Comparison of ENCODE assay signal across 9 mouse cellular contexts in the genomic region with DNA sequence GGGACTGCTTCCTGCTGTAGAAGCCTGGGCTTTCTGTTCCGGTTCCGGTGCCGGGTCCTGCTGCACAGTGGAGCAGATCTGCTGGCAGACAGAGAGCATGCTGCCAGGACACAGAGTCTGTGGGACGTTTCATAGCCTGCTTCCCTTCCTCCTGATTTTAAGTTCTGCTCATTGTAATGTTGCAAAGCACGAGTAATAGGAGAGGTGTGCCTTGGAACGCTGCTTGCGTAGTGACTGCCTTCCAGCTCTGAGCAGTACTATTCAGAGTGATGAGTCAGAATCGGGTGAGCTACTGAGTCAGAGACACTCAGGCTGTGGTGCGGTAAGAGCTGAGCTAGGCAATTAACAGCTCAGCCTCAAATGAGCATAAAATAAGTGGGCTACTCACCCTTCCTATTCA. TPM values are rescaled to one million over a fixed set of nuclear protein-coding genes. Genes with fewer than 3 reads are reported as not detected.
DNase-seq lines count a peak whose midpoint lies in the region; TF ChIP-seq lines count a peak whose summit lies in the region.
"Had no signal": no experiment of that assay in that cellular context is flagged by ENCODE, and none has a peak within 500 bp of the region (broad histone marks: within the 10 kb centered on the region; RNA-seq: fewer than 3 reads in every experiment).

No protein-coding gene starts in this region.

- peak; percentile 43 for DNase-seq in gastrocnemius, adult 2 months
- no peak for DNase-seq in gastrocnemius, adult 8-10 months (ENCODE audit: low spot score in 2 of 2)
- peak; percentile 92 for DNase-seq in 416B (ENCODE audit: low read depth)
- DNase-seq in left cerebral cortex, postnatal 25 days (ENCODE audit: low spot score in 2 of 2): peak; percentile 55 to 88
- no peak for DNase-seq in embryo, embryonic 10 days (ENCODE audit: low spot score)
- no peak for DNase-seq in midbrain, embryonic 10.5 days (ENCODE audit: low spot score)
- no peak for DNase-seq in cerebellum, postnatal 14 days

- TF ChIP-seq CTCF in gastrocnemius, adult 2 months (IDR thresholded peaks at IDR 0.05): no peak
- 0 out of 2 replicates have a peak, but pooled peaks have one; percentile 5 for TF ChIP-seq CTCF in bone marrow, adult 2 months (IDR thresholded peaks at IDR 0.05; ENCODE audit: control insufficient read depth, insufficient read depth, low read length)

- peak overlapping the region; percentile 68 for H3K27ac ChIP-seq in gastrocnemius, adult 2 months
- H3K27ac ChIP-seq in bone marrow, adult 2 months (ENCODE audit: control insufficient read depth, insufficient read depth, low read depth, low read length, poor library complexity): 0 out of 2 replicates have a peak overlapping the region, but pooled peaks have one; percentile 26
- H3K27ac ChIP-seq in midbrain, embryonic 10.5 days (replicated peaks): no peak overlapping the region
- H3K27ac ChIP-seq: heart, embryonic 13.5 days had no signal

- H3K4me3 ChIP-seq in gastrocnemius, adult 2 months: no peak overlapping the region; the same call in 1 of the 2 replicates
- no peak overlapping the region for H3K4me3 ChIP-seq in bone marrow, adult 2 months (replicated peaks; ENCODE audit: control insufficient read depth, low read depth, low read length)
- H3K4me3 ChIP-seq in midbrain, embryonic 10.5 days: no peak overlapping the region
- H3K4me3 ChIP-seq: heart, embryonic 13.5 days had no signal

- H3K36me3 ChIP-seq in midbrain, embryonic 10.5 days: 0 out of 2 replicates have a peak, but pooled peaks cover 3% of the 10 kb centered on the region

- H3K4me1 ChIP-seq in bone marrow, adult 2 months (ENCODE audit: control insufficient read depth, insufficient read depth, low read length): peaks cover 2% of the 10 kb centered on the region
- H3K4me1 ChIP-seq in midbrain, embryonic 10.5 days: peaks cover 11% of the 10 kb centered on the region; the same call in 1 of the 2 replicates

- intact Hi-C loops in gastrocnemius, adult 2 months (cut with DNase I): no loop called here
- intact Hi-C loops in left cerebral cortex, postnatal 25 days (cut with DNase I): no loop called here

- H3K27me3 ChIP-seq in midbrain, embryonic 10.5 days (ENCODE audit: low read depth, poor library complexity, severe bottlenecking): no peaks in the 10 kb centered on the region
- H3K27me3 ChIP-seq: heart, embryonic 13.5 days had no signal

- 54% methylated on average over 9 of the region's 9 CpGs for WGBS in bone marrow, adult 2 months
- 88% methylated on average over 9 of the region's 9 CpGs for WGBS in midbrain, embryonic 10.5 days

- no peak for TF ChIP-seq POLR2A in bone marrow, adult 2 months (IDR thresholded peaks at IDR 0.05; ENCODE audit: borderline replicate concordance, control insufficient read depth, low read depth, low read length)

- peaks cover 4% of the 10 kb centered on the region; the same call in 1 of the 2 replicates for H3K9me3 ChIP-seq in midbrain, embryonic 10.5 days (replicated peaks)

RNA-seq across cellular contexts. Expression of a gene that starts 26.9 kb away (rescaled TPM):
- 10 to 100 TPM; 16.7 to 31.6 TPM for total RNA-seq in gastrocnemius, adult 2 months (2021)
- 10 to 100 TPM; 13.8 to 19.7 (median 17.4) TPM for total RNA-seq in gastrocnemius, adult 8-10 months (2022)
- polyA plus RNA-seq in bone marrow, adult 2 months (2011; ENCODE audit: insufficient read depth, insufficient read length, low replicate concordance, missing spikeins): 2.1 and 7.1 TPM in 2 replicates
- total RNA-seq in left cerebral cortex, postnatal 25 days (2021): 100 to 1,000 TPM; 117 to 127 TPM
- polyA plus RNA-seq in midbrain, embryonic 10.5 days (2016; fragmentation: Nextera tagmentation; extraction: Ambion mirVana): 4.6 and 4.9 TPM in 2 replicates

RNA-seq across cellular contexts. Expression of a gene that starts 56.0 kb away (rescaled TPM):
- total RNA-seq in gastrocnemius, adult 2 months (2021): under 1 TPM; 0.18 to 0.36 TPM
- total RNA-seq in gastrocnemius, adult 8-10 months (2022): under 1 TPM in 3 of 4 experiments, not detected in 1; 0.18 to 0.83 (median 0.22) TPM
- 23.6 and 28.8 TPM in 2 replicates for polyA plus RNA-seq in bone marrow, adult 2 months (2011; ENCODE audit: insufficient read depth, insufficient read length, low replicate concordance, missing spikeins)
- 1 to 10 TPM; 1.1 to 1.3 TPM for total RNA-seq in left cerebral cortex, postnatal 25 days (2021)
- polyA plus RNA-seq in midbrain, embryonic 10.5 days (2016; fragmentation: Nextera tagmentation; extraction: Ambion mirVana): 102 and 106 TPM in 2 replicates

Comparison
In these comparisons a context has a peak if more than half of its experiments do, and no peak if none do; other contexts are left out.
1. DNase-seq: peak in gastrocnemius, adult 2 months (single experiment), 416B (single experiment) and left cerebral cortex, postnatal 25 days (2 of 2); none in gastrocnemius, adult 8-10 months (0 of 2), embryo, embryonic 10 days (single experiment), midbrain, embryonic 10.5 days (single experiment) and cerebellum, postnatal 14 days (0 of 2).